Mouse (Mus musculus) stomach, postnatal 0 days (tissue): ENCODE data around the gene Gm14851.
"Not testable (repeated sequence)": the region's sequence is repeated elsewhere in the genome, so short reads cannot be mapped to it uniquely, and the experiment has no call there.

Experiments
- CTCF ChIP-seq: IDR thresholded peaks from 2 replicates; pipeline ENCODE4 v1.5.1; 2016; ENCODE audit warnings: antibody characterized with exemption, low read depth, mild to moderate bottlenecking, moderate library complexity
- EP300 ChIP-seq: optimal IDR thresholded peaks from 2 replicates; pipeline ENCODE3; 2016; ENCODE audit warnings: antibody characterized with exemption

DNA sequence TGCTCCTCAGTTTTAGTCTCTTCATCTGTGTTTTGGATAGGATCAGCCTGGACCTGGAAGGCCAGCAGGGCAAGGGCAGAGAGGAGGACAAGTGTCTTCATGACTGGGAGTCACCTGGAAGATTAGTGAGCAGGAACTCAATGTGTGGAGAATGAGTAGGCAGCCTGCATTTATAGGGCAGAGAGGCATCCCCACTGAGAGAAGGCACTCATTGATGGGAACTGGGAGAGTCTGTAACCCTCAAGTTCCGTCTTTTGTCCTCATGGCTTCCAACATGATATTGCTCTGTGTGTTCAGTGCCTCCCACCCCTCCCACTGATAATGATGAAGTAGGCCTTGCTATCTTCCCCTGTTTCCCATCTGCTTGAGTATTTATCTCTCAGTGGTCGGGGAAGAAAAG is at the start of gene Gm14851:
- not testable (repeated sequence) for TF ChIP-seq CTCF, EP300
